Mouse (Mus musculus) heart, adult 2 months (tissue): Measurements from ENCODE around the gene Syngr1.

Experiments
- CTCF ChIP-seq: fragments of 200-600 bp; IDR thresholded peaks from 2 replicates; pipeline ENCODE4 v1.8.1; 2022; ENCODE audit warnings: antibody characterized with exemption, mild to moderate bottlenecking, moderate library complexity
- POLR2A ChIP-seq: fragments of 200-500 bp; IDR thresholded peaks from 2 replicates; pipeline ENCODE4 v1.6.1; 2011; ENCODE audit warnings: mild to moderate bottlenecking, low read depth, low read length, control low read depth; ENCODE audit not compliant: insufficient read depth

DNA sequence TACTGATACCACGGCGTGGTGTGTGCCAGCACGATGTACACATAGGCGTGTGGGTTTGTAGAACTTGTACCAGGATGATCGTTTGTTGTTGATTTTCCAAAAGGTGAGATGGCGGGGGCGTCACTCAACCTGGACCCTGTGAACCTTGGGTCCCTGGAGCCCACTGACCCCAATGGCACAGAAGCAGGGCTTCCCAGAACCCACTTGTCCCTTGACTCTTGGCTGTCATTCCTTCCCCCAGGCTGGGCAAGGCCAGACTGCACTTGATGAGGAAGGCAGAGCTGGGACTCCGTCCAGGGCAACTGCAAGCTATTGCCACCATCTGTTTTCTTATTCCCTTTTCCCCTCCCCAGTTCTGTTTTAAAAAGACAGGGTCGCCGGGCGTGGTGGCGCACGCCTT is 3.1 kb downstream of the Syngr1 start:
- TF ChIP-seq CTCF (no peak), POLR2A (no peak)
